Mouse (Mus musculus) midbrain, embryonic 11.5 days (tissue): ENCODE data around the gene Cachd1. TPM values are rescaled to one million over a fixed set of nuclear protein-coding genes. Genes with fewer than 3 reads are reported as not detected.

Source experiments
- ATAC-seq: fragments of 200-750 bp; cut with Nextera tagmentation; 2 replicates; pipeline ENCODE4 v1.8.0; 2017; ENCODE audit warnings: moderate TSS enrichment, moderate library complexity; ENCODE audit not compliant: low FRiP score
- DNase-seq: peaks from one replicate; pipeline ENCODE4 v3.0.0; 2015; ENCODE audit warnings: low spot score; ENCODE audit errors: missing footprints
- H3K27ac ChIP-seq: fragments of 300-500 bp; sonication (generic); 2 replicates; pipeline ENCODE4 v1.5.1; 2014; ENCODE audit warnings: low read depth, low read length
- H3K27me3 ChIP-seq: fragments of 300-500 bp; sonication (generic); 2 replicates; pipeline ENCODE4 v1.6.1; 2014; ENCODE audit warnings: mild to moderate bottlenecking, low read length, moderate library complexity, mixed read lengths; ENCODE audit not compliant: control insufficient read depth, insufficient read depth
- H3K36me3 ChIP-seq: fragments of 300-500 bp; sonication (generic); 2 replicates; pipeline ENCODE4 v1.6.1; 2014; ENCODE audit warnings: mild to moderate bottlenecking, low read length, moderate library complexity, mixed read lengths; ENCODE audit not compliant: control insufficient read depth, insufficient read depth
- H3K4me1 ChIP-seq: fragments of 300-500 bp; sonication (generic); 2 replicates; pipeline ENCODE4 v1.6.1; 2014; ENCODE audit warnings: low read length; ENCODE audit not compliant: control insufficient read depth, insufficient read depth
- H3K4me2 ChIP-seq: fragments of 300-500 bp; sonication (generic); 2 replicates; pipeline ENCODE4 v1.6.1; 2014; ENCODE audit warnings: mild to moderate bottlenecking, moderate library complexity
- H3K4me3 ChIP-seq: fragments of 300-500 bp; sonication (generic); 2 replicates; pipeline ENCODE4 v1.5.1; 2014; ENCODE audit warnings: low read depth, low read length
- H3K9ac ChIP-seq: fragments of 300-500 bp; sonication (generic); 2 replicates; pipeline ENCODE4 v1.6.1; 2014; ENCODE audit warnings: low read length
- H3K9me3 ChIP-seq: fragments of 300-500 bp; sonication (generic); 2 replicates; pipeline ENCODE4 v1.6.1; 2016; ENCODE audit warnings: low read length; ENCODE audit not compliant: control insufficient read depth
- WGBS: fragments of 180-500 bp; shearing (Covaris S2); extraction: QIAGEN DNeasy Blood & Tissue Kit; methylation state at CpG from one replicate; pipeline ENCODE4 v1.1.7; 2014; 5-methylcytosine and 5-hydroxymethylcytosine counted together
- polyA plus RNA-seq: library from polyadenylated mRNA; unstranded; fragments of >200 nt; fragmentation: Nextera tagmentation; extraction: Ambion mirVana; gene quantifications from 2 replicates; pipeline ENCODE4 v1.2.1, GENCODE M21; 2014

Gene Cachd1
- polyA plus RNA-seq, 1 experiment from 2014 or later, result 39.0 TPM

DNA sequence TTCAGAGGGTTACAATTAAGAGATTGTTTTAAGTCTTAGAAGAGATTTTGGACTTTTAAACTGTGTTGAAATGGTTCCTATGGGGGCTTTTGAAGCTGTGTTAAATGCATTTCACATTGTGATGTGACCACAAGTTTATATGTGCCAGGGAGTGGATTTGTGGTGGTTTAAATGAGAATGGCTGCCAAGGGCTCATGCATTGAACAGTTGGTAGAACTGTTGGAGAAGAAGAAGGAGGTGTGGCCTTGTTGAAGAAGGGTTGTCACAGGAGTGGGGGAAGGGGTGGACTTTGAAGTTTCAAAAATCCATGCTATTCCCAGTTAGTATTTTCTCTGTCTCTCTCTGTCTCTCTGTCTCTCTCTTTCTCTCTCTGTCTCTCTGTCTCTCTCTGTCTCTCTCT lies 267.7 kb downstream of the Cachd1 start:
- H3K36me3 ChIP-seq, result no peaks in the 10 kb centered on the region
- H3K27ac ChIP-seq, result no peak overlapping the region
- H3K27me3 ChIP-seq, result no peaks in the 10 kb centered on the region
- no peak for ATAC-seq
- no peak for DNase-seq
- no peaks in the 10 kb centered on the region for H3K4me1 ChIP-seq
- no peak overlapping the region for H3K4me3 ChIP-seq
- H3K9ac ChIP-seq, result no peak overlapping the region
- H3K9me3 ChIP-seq, result no peaks in the 10 kb centered on the region
- no peak overlapping the region for H3K4me2 ChIP-seq

DNA sequence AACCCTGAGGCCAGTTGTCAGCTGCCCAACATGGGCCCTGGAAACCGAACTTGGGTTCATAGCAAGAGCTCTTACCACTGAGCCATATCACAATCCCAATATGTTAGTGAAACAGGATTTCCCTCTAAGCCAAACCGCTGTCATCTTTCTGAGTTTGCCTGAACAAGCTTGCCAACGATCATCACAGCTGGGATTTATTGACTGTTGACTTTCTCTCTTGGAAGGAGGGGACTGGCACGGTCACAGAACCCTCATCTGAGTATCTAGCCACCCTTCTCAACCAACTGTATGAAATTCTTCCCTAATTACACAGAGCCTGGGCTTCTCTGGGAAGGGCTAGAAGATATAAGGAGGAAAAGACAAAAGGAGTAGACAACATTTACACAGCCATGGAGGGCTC lies 270.1 kb downstream of the Cachd1 start:
- DNase-seq (no peak), ATAC-seq (no peak)
- no peak overlapping the region for H3K27ac ChIP-seq
- no peaks in the 10 kb centered on the region for H3K36me3 ChIP-seq
- H3K4me2 ChIP-seq, result no peak overlapping the region
- no peaks in the 10 kb centered on the region for H3K4me1 ChIP-seq
- no peaks in the 10 kb centered on the region for H3K9me3 ChIP-seq
- H3K4me3 ChIP-seq, result no peak overlapping the region
- WGBS, result 85% methylated on average over 4 of the region's 4 CpGs
- no peak overlapping the region for H3K9ac ChIP-seq
- H3K27me3 ChIP-seq, result no peaks in the 10 kb centered on the region

DNA sequence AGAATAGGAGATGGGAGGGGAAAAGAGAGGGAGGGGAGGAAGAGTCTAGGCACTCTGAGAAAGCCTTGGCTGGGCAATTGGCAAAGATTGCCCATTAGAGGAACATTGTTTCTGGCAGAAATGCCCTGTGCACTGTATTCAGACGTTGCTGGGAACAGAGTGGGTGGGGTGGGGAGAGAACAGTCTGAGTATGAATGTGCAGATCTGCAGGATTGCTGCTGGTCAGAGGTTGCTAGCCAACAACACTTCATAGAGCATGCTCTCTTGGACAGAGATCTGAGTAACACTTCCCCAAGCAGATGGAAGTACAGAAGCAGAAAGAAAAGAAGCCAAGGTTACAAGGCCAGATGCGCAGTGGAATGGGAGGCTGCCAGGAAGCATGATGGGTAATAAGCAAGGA lies 285.7 kb downstream of the Cachd1 start:
- H3K9ac ChIP-seq, result no peak overlapping the region
- ATAC-seq (no peak), DNase-seq (no peak)
- H3K4me1 ChIP-seq, result no peaks in the 10 kb centered on the region
- H3K4me3 ChIP-seq, result no peak overlapping the region
- 78% methylated on average over 2 of the region's 2 CpGs for WGBS
- no peaks in the 10 kb centered on the region for H3K36me3 ChIP-seq
- no peak overlapping the region for H3K27ac ChIP-seq
- H3K27me3 ChIP-seq, result no peaks in the 10 kb centered on the region
- H3K9me3 ChIP-seq, result no peaks in the 10 kb centered on the region; the same call in 1 of the 2 replicates
- H3K4me2 ChIP-seq, result no peak overlapping the region

DNA sequence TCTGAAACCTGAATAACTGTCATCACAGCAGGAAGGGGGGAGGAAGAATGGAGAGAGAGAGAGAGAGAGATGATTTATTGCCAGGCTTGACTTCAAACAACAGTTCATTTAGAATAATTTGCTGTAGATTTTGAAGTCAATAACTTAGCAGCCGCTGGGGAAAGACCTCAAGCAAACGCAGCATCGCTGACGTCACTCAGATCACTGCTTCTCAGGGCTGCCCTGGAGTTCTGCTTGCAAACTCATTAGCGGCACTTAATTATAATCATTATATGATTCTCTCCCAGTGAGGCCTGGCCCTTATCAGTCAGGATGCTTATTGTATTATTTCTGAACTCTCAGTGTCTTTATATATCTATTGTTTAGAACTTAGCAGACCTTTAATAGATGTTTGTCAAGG lies 289.9 kb downstream of the Cachd1 start:
- DNase-seq (peak; percentile 26), ATAC-seq (no peak)
- no peak overlapping the region for H3K4me3 ChIP-seq
- no peaks in the 10 kb centered on the region for H3K36me3 ChIP-seq
- H3K9me3 ChIP-seq, result no peaks in the 10 kb centered on the region; the same call in 1 of the 2 replicates
- H3K27ac ChIP-seq, result no peak overlapping the region
- H3K27me3 ChIP-seq, result no peaks in the 10 kb centered on the region; the same call in 1 of the 2 replicates
- peaks cover 5% of the 10 kb centered on the region for H3K4me1 ChIP-seq
- 74% methylated on average over 5 of the region's 5 CpGs for WGBS
- no peak overlapping the region for H3K4me2 ChIP-seq
- no peak overlapping the region for H3K9ac ChIP-seq

DNA sequence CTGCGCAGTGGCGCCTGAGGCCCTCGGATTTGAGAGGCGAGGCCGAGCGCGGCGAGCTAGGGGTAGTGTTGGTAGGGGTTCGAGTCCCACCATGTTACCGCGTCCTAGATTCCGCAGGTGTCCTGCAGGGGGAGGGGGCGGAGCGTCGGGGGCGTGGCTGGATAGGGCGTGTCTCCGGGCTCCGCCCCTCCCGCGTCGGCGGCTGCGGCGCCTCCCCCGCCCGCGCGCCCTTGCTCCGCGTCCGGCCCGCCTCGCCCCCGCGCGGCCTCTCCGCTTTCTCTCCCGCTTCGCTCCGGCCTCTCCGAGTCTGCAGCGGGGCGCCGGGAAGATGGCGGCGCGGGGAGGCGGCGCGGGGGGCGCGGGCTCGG lies 292.3 kb downstream of the Cachd1 start, which contains the start of gene Raver2:
Gene Raver2, plus strand, starts transcription at position 198 of the 368 bp plus-strand sequence.
- DNase-seq (no peak), ATAC-seq (peak; percentile 88)
- H3K4me2 ChIP-seq, result peak within 1 kb of the TSS; percentile 88
- H3K9ac ChIP-seq, result peak within 1 kb of the TSS; percentile 83
- peaks cover 5% of the 10 kb centered on the region for H3K4me1 ChIP-seq
- under 1% methylated on average over 27 of the region's 54 CpGs for WGBS
- H3K27me3 ChIP-seq, result no peaks in the 10 kb centered on the region; the same call in 1 of the 2 replicates
- H3K36me3 ChIP-seq, result no peaks in the 10 kb centered on the region
- H3K27ac ChIP-seq, result no peak within 1 kb of the TSS
- no peaks in the 10 kb centered on the region for H3K9me3 ChIP-seq
- H3K4me3 ChIP-seq, result peak within 1 kb of the TSS; percentile 80

DNA sequence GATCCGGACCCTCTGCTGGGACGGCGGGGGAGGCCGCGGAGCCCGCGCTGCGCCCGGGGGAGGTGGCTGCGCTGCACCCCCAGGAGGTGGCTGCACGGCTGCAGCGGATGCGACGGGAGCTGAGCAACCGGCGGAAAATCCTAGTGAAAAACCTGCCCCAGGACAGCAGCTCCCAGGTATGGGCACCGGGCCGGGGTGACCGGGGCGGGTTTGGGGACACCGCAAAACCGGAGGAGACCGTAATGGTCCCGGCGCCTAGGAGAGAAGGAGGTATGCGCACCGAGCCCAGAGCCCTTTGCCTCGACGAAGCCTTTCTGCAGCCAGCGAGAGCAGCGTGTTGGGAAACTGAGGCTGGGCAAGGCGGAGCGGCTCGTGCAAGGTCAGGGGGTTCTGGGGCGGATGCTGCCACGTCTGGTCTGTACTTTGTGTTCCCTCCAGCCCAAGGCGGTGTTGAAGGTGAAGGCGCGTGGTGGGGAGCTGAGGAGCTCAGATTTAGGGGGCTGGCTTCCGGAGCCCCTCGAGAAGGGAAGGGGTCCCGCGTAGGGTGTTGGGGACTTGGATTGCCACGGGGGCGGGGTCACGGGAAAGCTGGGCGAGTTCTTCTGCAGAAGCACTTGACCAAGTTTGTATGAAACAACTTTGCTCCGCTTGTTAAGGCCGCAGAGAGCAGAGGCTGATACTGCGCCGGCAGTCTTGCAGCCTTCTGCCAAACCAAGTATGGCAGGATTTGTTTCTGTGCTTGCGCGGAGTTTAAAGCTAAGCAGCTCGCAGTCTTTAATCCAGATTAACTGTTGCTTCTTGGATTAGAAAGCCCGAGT lies 292.9 kb downstream of the Cachd1 start:
- H3K27me3 ChIP-seq, result no peaks in the 10 kb centered on the region; the same call in 1 of the 2 replicates
- peak; percentile 97 for DNase-seq
- 1% methylated on average over 47 of the region's 55 CpGs for WGBS
- H3K4me3 ChIP-seq, result peak overlapping the region; percentile 80
- peak; percentile 70 for ATAC-seq
- H3K27ac ChIP-seq, result no peak overlapping the region
- no peaks in the 10 kb centered on the region for H3K36me3 ChIP-seq
- no peaks in the 10 kb centered on the region for H3K9me3 ChIP-seq
- H3K4me2 ChIP-seq, result peak overlapping the region; percentile 88
- H3K4me1 ChIP-seq, result peaks cover 5% of the 10 kb centered on the region
- H3K9ac ChIP-seq, result peak overlapping the region; percentile 83

DNA sequence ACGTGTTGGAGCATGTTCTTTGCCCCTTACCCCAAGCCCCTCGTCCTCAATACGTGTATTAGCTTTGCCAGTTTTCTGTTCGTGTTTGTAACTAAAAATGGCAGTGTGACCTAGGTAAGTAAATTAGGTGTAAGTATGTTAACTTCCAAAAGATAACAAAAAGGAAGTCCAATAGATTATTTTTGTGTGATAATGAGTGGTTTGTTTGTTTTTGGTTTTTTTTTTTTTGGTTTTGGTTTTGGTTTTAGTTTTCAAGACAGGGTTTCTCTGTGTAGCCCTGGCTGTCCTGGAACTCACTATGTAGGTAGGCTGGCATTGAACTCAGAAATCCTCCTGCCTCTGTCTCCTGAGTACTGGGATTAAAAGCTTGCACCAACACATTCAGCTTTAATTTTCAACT lies 295.1 kb downstream of the Cachd1 start:
- no peak overlapping the region for H3K4me2 ChIP-seq
- no peak overlapping the region for H3K9ac ChIP-seq
- no peaks in the 10 kb centered on the region; the same call in 1 of the 2 replicates for H3K27me3 ChIP-seq
- peaks cover 5% of the 10 kb centered on the region for H3K4me1 ChIP-seq
- ATAC-seq, result no peak
- no peak for DNase-seq
- H3K36me3 ChIP-seq, result no peaks in the 10 kb centered on the region
- 81% methylated on average over 4 of the region's 4 CpGs for WGBS
- H3K27ac ChIP-seq, result no peak overlapping the region
- H3K4me3 ChIP-seq, result no peak overlapping the region
- no peaks in the 10 kb centered on the region for H3K9me3 ChIP-seq

DNA sequence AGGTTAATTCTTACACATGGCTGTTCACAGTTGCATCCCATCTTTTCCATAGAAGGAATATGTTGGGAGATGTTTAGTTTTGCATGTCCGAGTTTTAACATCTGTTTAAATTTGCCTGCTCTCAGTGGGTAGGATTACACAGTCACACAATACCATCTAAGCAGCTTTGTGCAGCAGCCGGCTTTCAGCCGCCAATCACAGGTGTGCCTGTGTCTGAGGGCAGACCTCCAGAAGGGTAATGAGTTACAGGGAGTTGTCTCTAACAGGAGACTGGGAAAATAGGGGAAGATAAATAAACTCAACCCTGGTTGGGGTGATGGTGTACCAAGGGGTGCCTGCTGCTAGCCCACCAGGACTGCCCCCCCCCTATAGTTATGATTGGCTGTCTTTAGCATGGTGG lies 299.9 kb downstream of the Cachd1 start:
- peaks cover under 1% of the 10 kb centered on the region for H3K4me1 ChIP-seq
- ATAC-seq, result no peak
- 22% methylated on average over 3 of the region's 3 CpGs for WGBS

More for the DNA sequence above, 299.9 kb downstream of the Cachd1 start:
- DNase-seq, result no peak
- Histone ChIP-seq H3K9ac (no peak overlapping the region), H3K36me3 (no peaks in the 10 kb centered on the region), H3K9me3 (no peaks in the 10 kb centered on the region), H3K27me3 (no peaks in the 10 kb centered on the region), H3K4me2 (no peak overlapping the region), H3K4me3 (no peak overlapping the region), H3K27ac (no peak overlapping the region)
